Mouse (Mus musculus) embryonic facial prominence, embryonic 15.5 days (tissue): Measurements from ENCODE around the gene Olfr693. TPM values are rescaled to one million over a fixed set of nuclear protein-coding genes. Genes with fewer than 3 reads are reported as not detected.

ENCODE experiments used
- ATAC-seq: fragments of 200-750 bp; cut with Nextera tagmentation; 2 replicates; pipeline ENCODE4 v1.8.0; 2017; ENCODE audit warnings: low read depth, moderate TSS enrichment; ENCODE audit not compliant: insufficient number of reproducible peaks, low FRiP score, low TSS enrichment
- H3K27ac ChIP-seq: fragments of 300-500 bp; sonication (generic); replicated peaks from 2 replicates; pipeline ENCODE4 v1.5.1; 2015; ENCODE audit warnings: mild to moderate bottlenecking, inconsistent platforms
- H3K27me3 ChIP-seq: fragments of 300-500 bp; sonication (generic); 2 replicates; pipeline ENCODE4 v1.6.1; 2015; ENCODE audit warnings: inconsistent platforms
- H3K36me3 ChIP-seq: fragments of 300-500 bp; sonication (generic); 2 replicates; pipeline ENCODE4 v1.6.1; 2015; ENCODE audit warnings: mild to moderate bottlenecking, inconsistent platforms
- H3K4me1 ChIP-seq: fragments of 300-500 bp; sonication (generic); 2 replicates; pipeline ENCODE4 v1.6.1; 2015; ENCODE audit warnings: inconsistent platforms
- H3K4me2 ChIP-seq: fragments of 300-500 bp; sonication (generic); replicated peaks from 2 replicates; pipeline ENCODE4 v1.6.1; 2015; ENCODE audit warnings: mild to moderate bottlenecking, inconsistent platforms
- H3K4me3 ChIP-seq: fragments of 300-500 bp; sonication (generic); replicated peaks from 2 replicates; pipeline ENCODE4 v1.5.1; 2015; ENCODE audit warnings: mild to moderate bottlenecking, inconsistent platforms
- H3K9ac ChIP-seq: fragments of 300-500 bp; sonication (generic); 2 replicates; pipeline ENCODE4 v1.6.1; 2015; ENCODE audit warnings: inconsistent platforms
- H3K9me3 ChIP-seq: fragments of 300-500 bp; sonication (generic); replicated peaks from 2 replicates; pipeline ENCODE4 v1.6.1; 2016; ENCODE audit warnings: inconsistent platforms
- WGBS: fragments of 180-500 bp; shearing (Covaris S2); methylation state at CpG from one replicate; pipeline ENCODE4 v1.1.7; 2015; 5-methylcytosine and 5-hydroxymethylcytosine counted together
- polyA plus RNA-seq: library from polyadenylated mRNA; unstranded; fragments of >200 nt; fragmentation: Nextera tagmentation; extraction: Ambion mirVana; gene quantifications from 2 replicates; pipeline ENCODE4 v1.2.1, GENCODE M21; 2015

Olfr693 gene
- polyA plus RNA-seq, 1 experiment from 2014 or later = 0.11 TPM

- no peaks in the 10 kb centered on the region for H3K36me3 ChIP-seq
- no peak overlapping the region for H3K4me2 ChIP-seq
- no peaks in the 10 kb centered on the region for H3K27me3 ChIP-seq
- no peak overlapping the region for H3K27ac ChIP-seq
- ATAC-seq = no peak
- H3K9ac ChIP-seq = no peak overlapping the region
- no peaks in the 10 kb centered on the region for H3K4me1 ChIP-seq
- H3K4me3 ChIP-seq = no peak overlapping the region
- 71% methylated on average over 1 of the region's 1 CpGs for WGBS
- H3K9me3 ChIP-seq = no peaks in the 10 kb centered on the region
These were observed 35.1 kb downstream of the Olfr693 start for GRCm38 (mm10) chr7:106645261-106645660.

- Histone ChIP-seq H3K27ac (no peak overlapping the region), H3K4me3 (no peak overlapping the region), H3K4me1 (no peaks in the 10 kb centered on the region), H3K9ac (no peak overlapping the region), H3K27me3 (no peaks in the 10 kb centered on the region), H3K4me2 (no peak overlapping the region), H3K9me3 (no peaks in the 10 kb centered on the region), H3K36me3 (no peaks in the 10 kb centered on the region)
- WGBS = 74% methylated on average over 3 of the region's 3 CpGs
- no peak for ATAC-seq
These were observed 36.0 kb downstream of the Olfr693 start for GRCm38 (mm10) chr7:106644222-106644870.

- Histone ChIP-seq H3K9ac (no peak overlapping the region), H3K36me3 (no peaks in the 10 kb centered on the region), H3K27me3 (no peaks in the 10 kb centered on the region), H3K27ac (no peak overlapping the region), H3K4me1 (no peaks in the 10 kb centered on the region), H3K4me3 (no peak overlapping the region), H3K4me2 (no peak overlapping the region), H3K9me3 (no peaks in the 10 kb centered on the region)
- 76% methylated on average over 1 of the region's 1 CpGs for WGBS
- no peak for ATAC-seq
These were observed 39.5 kb downstream of the Olfr693 start for GRCm38 (mm10) chr7:106640839-106641238.

GRCm38 (mm10) chr7:106635560-106635959, 44.8 kb downstream of the Olfr693 start:
- H3K9ac ChIP-seq = no peak overlapping the region
- H3K9me3 ChIP-seq = no peaks in the 10 kb centered on the region
- ATAC-seq = no peak
- H3K4me2 ChIP-seq = no peak overlapping the region
- WGBS = 79% methylated on average over 4 of the region's 4 CpGs
- H3K36me3 ChIP-seq = no peaks in the 10 kb centered on the region
- no peak overlapping the region for H3K27ac ChIP-seq
- H3K4me3 ChIP-seq = no peak overlapping the region
- no peaks in the 10 kb centered on the region for H3K27me3 ChIP-seq
- no peaks in the 10 kb centered on the region for H3K4me1 ChIP-seq

Other genes starting within 250 kb of the Olfr693 start
- gene Olfr694, start 11.2 kb upstream of the Olfr693 start, polyA plus RNA-seq = not detected in 2 replicates
- gene Olfr695, start 35.8 kb upstream of the Olfr693 start, polyA plus RNA-seq = not detected in 2 replicates
- gene Olfr697, start 61.9 kb upstream of the Olfr693 start, polyA plus RNA-seq = not detected in 2 replicates
- not detected in 2 replicates for gene Olfr698, start 74.8 kb upstream of the Olfr693 start, polyA plus RNA-seq
- gene Olfr699, start 112.6 kb upstream of the Olfr693 start, polyA plus RNA-seq = 0.07 TPM in 2 replicates
- gene Olfr700, start 128.2 kb upstream of the Olfr693 start, polyA plus RNA-seq = not detected in 2 replicates
- not detected in 2 replicates for gene Olfr701, start 133.5 kb upstream of the Olfr693 start, polyA plus RNA-seq
- gene Olfr702, start 153.3 kb upstream of the Olfr693 start, polyA plus RNA-seq = not detected in 2 replicates
- gene Olfr703, start 162.8 kb upstream of the Olfr693 start, polyA plus RNA-seq = not detected in 2 replicates
- gene Olfr704, start 182.6 kb upstream of the Olfr693 start, polyA plus RNA-seq = not detected in 2 replicates
- gene Olfr705, start 196.3 kb upstream of the Olfr693 start, polyA plus RNA-seq = not detected in 2 replicates
- 0.05 TPM in 1 of 2 replicates, not detected in the other for gene Olfr706, start 207.6 kb upstream of the Olfr693 start, polyA plus RNA-seq
- 0.16 TPM in 1 of 2 replicates, not detected in the other for gene Olfr707, start 220.7 kb upstream of the Olfr693 start, polyA plus RNA-seq
- gene Olfr1532-ps1, start 227.4 kb upstream of the Olfr693 start, polyA plus RNA-seq = 0.12 TPM in 1 of 2 replicates, not detected in the other